Mouse (Mus musculus) liver, adult 2 months (tissue): ENCODE data around the gene Zbtb44.

Experiments
- CTCF ChIP-seq: fragments of 200-500 bp; IDR thresholded peaks from 2 replicates; pipeline ENCODE4 v1.5.1; 2011; ENCODE audit warnings: low read depth, low read length, control low read depth
- POLR2A ChIP-seq: fragments of 200-500 bp; IDR thresholded peaks from 2 replicates; pipeline ENCODE4 v1.6.1; 2011; ENCODE audit warnings: low read length, control low read depth; ENCODE audit not compliant: insufficient read depth; ENCODE audit errors: extremely low read depth

- TF ChIP-seq CTCF = no peak
- TF ChIP-seq POLR2A = no peak; the same call in 1 of the 2 replicates
These were observed at the start of gene Zbtb44 for GRCm38 (mm10) chr9:31030532-31031413.
